Mouse (Mus musculus): ENCODE results near the gene Commd7.

DNA sequence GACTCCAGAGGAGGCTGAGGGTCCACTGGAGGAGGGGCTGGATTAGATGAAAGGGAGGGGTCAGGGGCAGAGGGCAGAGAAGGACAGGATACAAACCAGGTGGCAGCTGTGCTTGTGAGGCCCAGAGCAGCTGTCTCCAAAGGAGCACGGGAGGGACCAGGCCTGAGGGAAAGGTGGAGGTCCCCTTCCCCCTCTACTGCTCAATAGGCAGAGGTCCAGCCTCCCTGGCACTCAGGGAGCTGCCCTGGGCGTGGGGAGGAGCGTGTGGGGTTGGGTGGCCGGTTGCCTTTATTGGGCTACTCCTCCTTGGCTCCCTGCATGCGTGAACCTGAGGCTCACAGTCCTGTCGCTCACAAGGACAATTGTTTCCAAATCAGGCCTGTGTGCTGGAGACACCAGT, 57.0 kb downstream of the Commd7 start:
- no peak for TF ChIP-seq CTCF (IDR thresholded peaks at IDR 0.05; ENCODE audit: low read depth, low read length)
- TF ChIP-seq GATA1 (IDR thresholded peaks at IDR 0.05; ENCODE audit: borderline replicate concordance, low read length) = no peak
- no peak for TF ChIP-seq TAL1 (conservative IDR thresholded peaks at IDR 0.05; ENCODE audit: low read depth, low read length)
- TF ChIP-seq GATA2 (IDR thresholded peaks at IDR 0.05; ENCODE audit: borderline replicate concordance, low read depth, low read length) = no peak

Measured in G1E (cell line).